Mouse (Mus musculus) midbrain, embryonic 14.5 days (tissue): ENCODE measurements around the gene Hoxa13. TPM values are rescaled to one million over a fixed set of nuclear protein-coding genes. Genes with fewer than 3 reads are reported as not detected.

ENCODE experiments used
- ATAC-seq: fragments of 200-750 bp; cut with Nextera tagmentation; 2 replicates; pipeline ENCODE4 v1.8.0; 2017; ENCODE audit warnings: moderate number of reproducible peaks, moderate library complexity; ENCODE audit not compliant: low FRiP score, low TSS enrichment
- DNase-seq: peaks from one replicate; pipeline ENCODE4 v3.0.0-alpha.2; 2015
- H3K27ac ChIP-seq: fragments of 300-500 bp; sonication (generic); replicated peaks from 2 replicates; pipeline ENCODE4 v1.5.1; 2014; ENCODE audit warnings: mild to moderate bottlenecking, low read depth, low read length, moderate library complexity
- H3K27me3 ChIP-seq: fragments of 300-500 bp; sonication (generic); 2 replicates; pipeline ENCODE4 v1.6.1; 2014; ENCODE audit warnings: low read length, control low read depth, mixed read lengths; ENCODE audit not compliant: control insufficient read depth, insufficient read depth
- H3K36me3 ChIP-seq: fragments of 300-500 bp; sonication (generic); 2 replicates; pipeline ENCODE4 v1.6.1; 2014; ENCODE audit warnings: low read length, control low read depth; ENCODE audit not compliant: control insufficient read depth, insufficient read depth
- H3K4me1 ChIP-seq: fragments of 300-500 bp; sonication (generic); 2 replicates; pipeline ENCODE4 v1.6.1; 2014; ENCODE audit warnings: mild to moderate bottlenecking, antibody characterized with exemption, low read length, control low read depth; ENCODE audit not compliant: control insufficient read depth, insufficient read depth
- H3K4me2 ChIP-seq: fragments of 300-500 bp; sonication (generic); 2 replicates; pipeline ENCODE4 v1.6.1; 2014; ENCODE audit warnings: mild to moderate bottlenecking, low read length, moderate library complexity
- H3K4me3 ChIP-seq: fragments of 300-500 bp; sonication (generic); replicated peaks from 2 replicates; pipeline ENCODE4 v1.5.1; 2014; ENCODE audit warnings: low read depth, low read length
- H3K9ac ChIP-seq: fragments of 300-500 bp; sonication (generic); replicated peaks from 2 replicates; pipeline ENCODE4 v1.6.1; 2014; ENCODE audit warnings: mild to moderate bottlenecking, low read length, moderate library complexity
- H3K9me3 ChIP-seq: fragments of 300-500 bp; sonication (generic); 2 replicates; pipeline ENCODE4 v1.6.1; 2016; ENCODE audit warnings: low read length, control low read depth, mixed read lengths; ENCODE audit not compliant: control insufficient read depth
- WGBS: fragments of 180-500 bp; shearing (Covaris S2); extraction: QIAGEN DNeasy Blood & Tissue Kit; methylation state at CpG from one replicate; pipeline ENCODE4 v1.1.7; 2014; 5-methylcytosine and 5-hydroxymethylcytosine counted together
- polyA plus RNA-seq: library from polyadenylated mRNA; unstranded; fragments of >200 nt; fragmentation: Nextera tagmentation; extraction: Ambion mirVana; gene quantifications from 2 replicates; pipeline ENCODE4 v1.2.1, GENCODE M21; 2014

Gene Hoxa13
- polyA plus RNA-seq, 1 experiment from 2014 or later = not detected

DNA sequence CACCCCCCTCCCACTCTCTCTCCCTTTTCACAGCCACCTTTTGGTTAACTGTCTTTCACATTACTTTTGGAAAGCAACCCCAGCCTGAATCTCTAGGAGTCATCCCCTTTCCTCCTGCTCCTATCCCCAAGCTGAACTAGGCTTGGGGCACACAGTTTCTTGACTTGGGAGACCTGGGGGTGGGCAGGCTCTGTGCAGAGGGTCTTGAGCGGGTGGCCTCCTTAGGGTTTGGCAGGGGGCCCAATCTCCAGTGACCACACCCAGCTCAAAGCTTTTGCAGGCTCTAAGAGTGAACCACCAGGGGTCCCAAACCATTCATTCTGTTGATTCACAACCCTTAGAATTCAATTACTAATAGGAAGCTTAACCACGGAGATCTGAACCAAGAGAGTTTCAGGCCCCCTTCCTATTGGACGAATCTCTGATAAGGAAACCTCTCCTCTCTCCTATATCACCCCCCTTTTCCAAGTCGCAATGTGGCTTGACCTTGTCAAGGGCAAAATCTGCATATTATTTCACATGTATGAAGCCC is 17.8 kb downstream of the Hoxa13 start:
- no peak overlapping the region for H3K4me2 ChIP-seq
- ATAC-seq = no peak
- H3K4me1 ChIP-seq = no peaks in the 10 kb centered on the region
- H3K9me3 ChIP-seq = no peaks in the 10 kb centered on the region
- peaks cover 99% of the 10 kb centered on the region for H3K27me3 ChIP-seq
- H3K36me3 ChIP-seq = no peaks in the 10 kb centered on the region
- no peak for DNase-seq
- no peak overlapping the region for H3K9ac ChIP-seq
- no peak overlapping the region for H3K4me3 ChIP-seq
- 2% methylated on average over 4 of the region's 4 CpGs for WGBS
- no peak overlapping the region for H3K27ac ChIP-seq

DNA sequence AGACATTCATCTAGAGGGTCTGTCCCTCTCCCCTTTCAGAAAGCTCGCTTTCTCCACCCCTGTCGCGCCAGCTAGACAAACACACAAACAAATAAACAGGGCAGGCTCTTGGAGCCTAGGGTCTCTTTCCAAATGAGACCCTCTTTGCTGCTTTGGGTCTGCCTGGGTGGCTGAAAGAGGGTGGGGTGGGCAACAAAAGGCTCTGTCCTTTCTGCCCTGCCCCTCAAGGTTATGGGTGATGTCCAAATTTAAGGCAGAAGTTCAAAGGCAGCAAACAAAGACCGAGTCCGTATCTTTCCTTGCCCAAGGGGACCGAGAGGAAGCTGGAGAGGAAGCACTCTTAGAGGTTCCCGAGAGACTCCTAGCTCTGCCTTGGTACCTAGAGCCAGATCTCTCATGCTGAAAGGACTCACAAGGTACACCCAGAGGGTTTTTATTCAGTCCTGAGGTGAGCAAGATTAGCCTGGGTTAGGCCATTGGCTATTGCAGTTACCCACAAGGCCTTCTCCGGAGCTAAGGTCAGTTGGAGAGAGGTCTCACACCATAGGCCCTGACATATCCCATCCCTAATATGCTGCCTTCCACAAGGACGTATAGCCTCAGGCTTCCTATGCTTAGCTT is 19.6 kb downstream of the Hoxa13 start:
- Histone ChIP-seq H3K36me3 (no peaks in the 10 kb centered on the region), H3K27ac (no peak overlapping the region), H3K4me1 (no peaks in the 10 kb centered on the region), H3K4me2 (no peak overlapping the region), H3K9ac (no peak overlapping the region), H3K9me3 (no peaks in the 10 kb centered on the region), H3K4me3 (no peak overlapping the region), H3K27me3 (peaks cover 99% of the 10 kb centered on the region)
- 4% methylated on average over 9 of the region's 9 CpGs for WGBS
- ATAC-seq (no peak), DNase-seq (no peak)

- Histone ChIP-seq H3K4me1 (no peaks in the 10 kb centered on the region), H3K9me3 (no peaks in the 10 kb centered on the region), H3K36me3 (no peaks in the 10 kb centered on the region), H3K9ac (no peak within 1 kb of the TSS), H3K27me3 (peaks cover 99% of the 10 kb centered on the region), H3K27ac (no peak within 1 kb of the TSS), H3K4me3 (no peak within 1 kb of the TSS), H3K4me2 (no peak within 1 kb of the TSS)
- under 1% methylated on average over 35 of the region's 35 CpGs for WGBS
- no peak for ATAC-seq
- peak; percentile 85 for DNase-seq
Observed at GRCm38 (mm10) chr6:52240389-52241000, 20.2 kb downstream of the Hoxa13 start, which contains the start of gene Hoxa10. Gene Hoxa10, minus strand, starts transcription at chr6:52240854.

GRCm38 (mm10) chr6:52239625-52240388 is 20.9 kb downstream of the Hoxa13 start:
- no peak overlapping the region for H3K27ac ChIP-seq
- H3K36me3 ChIP-seq = no peaks in the 10 kb centered on the region
- no peak for ATAC-seq
- no peaks in the 10 kb centered on the region for H3K9me3 ChIP-seq
- 2% methylated on average over 30 of the region's 30 CpGs for WGBS
- no peak for DNase-seq
- peaks cover 99% of the 10 kb centered on the region for H3K27me3 ChIP-seq
- H3K4me3 ChIP-seq = no peak overlapping the region
- no peak overlapping the region for H3K4me2 ChIP-seq
- no peaks in the 10 kb centered on the region for H3K4me1 ChIP-seq
- H3K9ac ChIP-seq = no peak overlapping the region

GRCm38 (mm10) chr6:52238976-52239375 is 21.7 kb downstream of the Hoxa13 start:
- Histone ChIP-seq H3K4me2 (no peak overlapping the region), H3K27ac (no peak overlapping the region), H3K9me3 (no peaks in the 10 kb centered on the region), H3K9ac (no peak overlapping the region), H3K36me3 (no peaks in the 10 kb centered on the region), H3K27me3 (peaks cover 99% of the 10 kb centered on the region), H3K4me3 (no peak overlapping the region), H3K4me1 (no peaks in the 10 kb centered on the region)
- 1% methylated on average over 7 of the region's 7 CpGs for WGBS
- DNase-seq (no peak), ATAC-seq (no peak)

GRCm38 (mm10) chr6:52238155-52238545 is 22.5 kb downstream of the Hoxa13 start:
- H3K9ac ChIP-seq = no peak overlapping the region
- H3K4me1 ChIP-seq = no peaks in the 10 kb centered on the region
- peaks cover 99% of the 10 kb centered on the region for H3K27me3 ChIP-seq
- H3K4me3 ChIP-seq = no peak overlapping the region
- ATAC-seq (no peak), DNase-seq (no peak)
- no peak overlapping the region for H3K27ac ChIP-seq
- no peak overlapping the region for H3K4me2 ChIP-seq
- H3K36me3 ChIP-seq = no peaks in the 10 kb centered on the region
- 2% methylated on average over 7 of the region's 7 CpGs for WGBS
- no peaks in the 10 kb centered on the region for H3K9me3 ChIP-seq

DNA sequence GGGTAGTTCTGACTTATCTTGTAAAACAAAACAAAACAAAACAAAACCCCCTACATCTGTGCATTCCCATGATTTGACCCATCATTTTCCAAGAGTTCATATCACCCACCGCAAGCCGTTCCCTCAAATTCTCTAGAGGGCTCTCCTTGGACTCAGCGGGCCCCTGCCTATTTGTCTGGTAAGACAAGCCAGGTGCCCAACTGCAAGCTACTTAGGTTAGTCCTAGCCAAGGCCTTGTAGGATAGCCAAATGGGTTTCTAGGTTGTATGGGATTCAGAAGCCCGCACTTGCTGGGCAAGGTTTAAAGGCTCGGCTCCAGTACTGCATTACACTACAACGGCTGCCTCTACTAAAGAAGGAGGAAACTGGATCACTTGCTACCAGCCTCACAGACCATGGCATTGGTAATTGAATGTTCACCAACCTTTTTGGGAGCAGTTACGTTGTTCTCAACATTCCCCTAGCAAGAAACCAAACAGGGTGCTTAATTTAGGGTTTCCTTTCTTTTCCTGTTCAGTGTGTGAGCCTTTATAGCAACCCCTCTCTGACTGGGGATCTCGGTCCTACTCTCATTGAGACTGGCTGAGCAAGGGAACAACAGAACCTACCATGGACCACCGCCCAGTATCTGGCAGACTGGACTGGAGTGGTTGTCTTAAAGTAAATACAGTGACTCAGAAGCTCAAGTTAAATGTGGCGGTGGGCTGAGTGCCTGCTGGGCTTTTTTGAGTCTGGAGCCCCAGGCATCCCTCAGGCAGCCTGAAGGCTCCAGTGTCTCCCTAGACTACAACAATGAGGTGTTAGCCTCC is 23.1 kb downstream of the Hoxa13 start:
- no peak for ATAC-seq

DNA sequence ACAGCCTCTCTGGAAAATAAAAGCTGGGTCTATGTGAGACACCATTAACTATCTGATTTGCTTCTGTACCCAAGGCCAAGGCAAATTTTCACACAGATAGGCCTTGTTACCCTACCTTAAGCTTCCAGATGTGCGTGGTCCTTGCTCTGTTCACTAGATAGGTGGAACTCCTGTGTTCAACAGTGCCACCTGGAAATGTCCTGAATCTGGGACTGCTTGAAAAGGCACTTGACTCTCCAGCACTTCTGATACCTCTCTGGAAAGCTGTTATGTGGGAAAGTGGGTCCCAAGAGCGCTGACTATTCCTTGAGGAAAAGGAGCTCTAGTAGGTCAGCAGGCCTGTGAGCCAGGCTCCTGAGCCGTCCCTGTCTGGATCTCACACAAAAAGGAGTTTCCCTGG is 23.9 kb downstream of the Hoxa13 start:
- no peaks in the 10 kb centered on the region for H3K4me1 ChIP-seq
- H3K27ac ChIP-seq = no peak overlapping the region
- no peak overlapping the region for H3K4me2 ChIP-seq
- no peak overlapping the region for H3K4me3 ChIP-seq
- no peak for DNase-seq
- WGBS = 6% methylated on average over 3 of the region's 3 CpGs
- ATAC-seq = no peak
- no peak overlapping the region for H3K9ac ChIP-seq
- peaks cover 99% of the 10 kb centered on the region for H3K27me3 ChIP-seq
- H3K36me3 ChIP-seq = no peaks in the 10 kb centered on the region
- no peaks in the 10 kb centered on the region for H3K9me3 ChIP-seq

More for the DNA sequence above, 23.1 kb downstream of the Hoxa13 start:
- Histone ChIP-seq H3K4me2 (no peak overlapping the region), H3K9ac (no peak overlapping the region), H3K36me3 (no peaks in the 10 kb centered on the region), H3K27me3 (peaks cover 99% of the 10 kb centered on the region), H3K27ac (no peak overlapping the region), H3K4me1 (no peaks in the 10 kb centered on the region), H3K4me3 (no peak overlapping the region), H3K9me3 (no peaks in the 10 kb centered on the region)
- WGBS = 7% methylated on average over 10 of the region's 10 CpGs
- no peak for DNase-seq
